Mouse (Mus musculus) intestine, postnatal 0 days (tissue): Measurements from ENCODE around the gene Moap1. TPM values are rescaled to one million over a fixed set of nuclear protein-coding genes. Genes with fewer than 3 reads are reported as not detected.

Source experiments
- ATAC-seq: fragments of 200-750 bp; cut with Nextera tagmentation; 2 replicates; pipeline ENCODE4 v1.8.0; 2017; ENCODE audit warnings: mild to moderate bottlenecking, moderate TSS enrichment, moderate library complexity
- H3K27ac ChIP-seq: fragments of 300-500 bp; sonication (generic); 2 replicates; pipeline ENCODE4 v1.5.1; 2014; ENCODE audit warnings: mild to moderate bottlenecking, low read depth, low read length, moderate library complexity
- H3K27me3 ChIP-seq: fragments of 300-500 bp; sonication (generic); replicated peaks from 2 replicates; pipeline ENCODE4 v1.6.1; 2014; ENCODE audit warnings: low read length, mixed read lengths; ENCODE audit not compliant: control insufficient read depth, insufficient read depth
- H3K36me3 ChIP-seq: fragments of 300-500 bp; sonication (generic); 2 replicates; pipeline ENCODE4 v1.6.1; 2014; ENCODE audit warnings: mild to moderate bottlenecking, moderate library complexity; ENCODE audit not compliant: control insufficient read depth, insufficient read depth
- H3K4me1 ChIP-seq: fragments of 300-500 bp; sonication (generic); replicated peaks from 2 replicates; pipeline ENCODE4 v1.6.1; 2014; ENCODE audit warnings: antibody characterized with exemption, low read length, mixed read lengths; ENCODE audit not compliant: control insufficient read depth, insufficient read depth
- H3K4me2 ChIP-seq: fragments of 300-500 bp; sonication (generic); replicated peaks from 2 replicates; pipeline ENCODE4 v1.6.1; 2014; ENCODE audit warnings: low read depth, mild to moderate bottlenecking, moderate library complexity
- H3K4me3 ChIP-seq: fragments of 300-500 bp; sonication (generic); 2 replicates; pipeline ENCODE4 v1.5.1; 2014; ENCODE audit warnings: low read depth, low read length
- H3K9ac ChIP-seq: fragments of 300-500 bp; sonication (generic); 2 replicates; pipeline ENCODE4 v1.6.1; 2014; ENCODE audit warnings: mild to moderate bottlenecking, low read depth, low read length
- H3K9me3 ChIP-seq: fragments of 300-500 bp; sonication (generic); 2 replicates; pipeline ENCODE4 v1.6.1; 2016; ENCODE audit warnings: mixed run types; ENCODE audit not compliant: control insufficient read depth
- CTCF ChIP-seq: sonication (generic); IDR thresholded peaks from 2 replicates; pipeline ENCODE4 v1.5.1; 2016; ENCODE audit warnings: low read depth, mild to moderate bottlenecking, control low read depth, antibody characterized with exemption, moderate library complexity
- WGBS: fragments of 180-500 bp; shearing (Covaris S2); extraction: QIAGEN DNeasy Blood & Tissue Kit; methylation state at CpG from one replicate; pipeline ENCODE4 v1.1.7; 2014; 5-methylcytosine and 5-hydroxymethylcytosine counted together
- polyA plus RNA-seq: library from polyadenylated mRNA; unstranded; fragments of >200 nt; fragmentation: Nextera tagmentation; extraction: Ambion mirVana; gene quantifications from 2 replicates; pipeline ENCODE4 v1.2.1, GENCODE M21; 2015

The Moap1 gene
- polyA plus RNA-seq, 1 experiment from 2014 or later = 12.2 TPM

DNA sequence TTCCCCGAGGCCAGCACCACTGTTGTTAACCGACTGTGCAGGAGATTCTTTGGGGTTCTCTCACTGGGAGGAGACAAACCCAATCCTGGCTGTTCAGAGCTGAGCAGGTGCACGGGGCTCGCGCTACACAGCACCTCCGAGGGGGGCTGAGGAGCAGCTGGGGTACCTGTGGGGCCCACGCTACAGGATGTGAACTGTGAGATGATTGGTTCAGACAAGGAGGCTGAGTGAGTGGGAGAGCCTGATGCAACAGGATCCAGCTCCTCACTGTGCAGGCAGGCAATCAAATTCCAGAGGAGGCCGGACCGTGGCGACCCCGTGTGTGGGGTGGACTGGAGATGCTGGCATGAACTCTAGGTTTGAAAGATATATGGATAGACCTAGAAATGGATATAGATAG is 21.0 kb downstream of the Moap1 start:
- H3K4me1 ChIP-seq = no peaks in the 10 kb centered on the region
- no peaks in the 10 kb centered on the region for H3K36me3 ChIP-seq
- no peak overlapping the region for H3K4me2 ChIP-seq
- H3K27ac ChIP-seq = no peak overlapping the region
- H3K9me3 ChIP-seq = no peaks in the 10 kb centered on the region
- ATAC-seq = no peak
- no peak for TF ChIP-seq CTCF
- no peak overlapping the region for H3K4me3 ChIP-seq
- H3K9ac ChIP-seq = no peak overlapping the region
- 67% methylated on average over 11 of the region's 11 CpGs for WGBS
- H3K27me3 ChIP-seq = no peaks in the 10 kb centered on the region

DNA sequence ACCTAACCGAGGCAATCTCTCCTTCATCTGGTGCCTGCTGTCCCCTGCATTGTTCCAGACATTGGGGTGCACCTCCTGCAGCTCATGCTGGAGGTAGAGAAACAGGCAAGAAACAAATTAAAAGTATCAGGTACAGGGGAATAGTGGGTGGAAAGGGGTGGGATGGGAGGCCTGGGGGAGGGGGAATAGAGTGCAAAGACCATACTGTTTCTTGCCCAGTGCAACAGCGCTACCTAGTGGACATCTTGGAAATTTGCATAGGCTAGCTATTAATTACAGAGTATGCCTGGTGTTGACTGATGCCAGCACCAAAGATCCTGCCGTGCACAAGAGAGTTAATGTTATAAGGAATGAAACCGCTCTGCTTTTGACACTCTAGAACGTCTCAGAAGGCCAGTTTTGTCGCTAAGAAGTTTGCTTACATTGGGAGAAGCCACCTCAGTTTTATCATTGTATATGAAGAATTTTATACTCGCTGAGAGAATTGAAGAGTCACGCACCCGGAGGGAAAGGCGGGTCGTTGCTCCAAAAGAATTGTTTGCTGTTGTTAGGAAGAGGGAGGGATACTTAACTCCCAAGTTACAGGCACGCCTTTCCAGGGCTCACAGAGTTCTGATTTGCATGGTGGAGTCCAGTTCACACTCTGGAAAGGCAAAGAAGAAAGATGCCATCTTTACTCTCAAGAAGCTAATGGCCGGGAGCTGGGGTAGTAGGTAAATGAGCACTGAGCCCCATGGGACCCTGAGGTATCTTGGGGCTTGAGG is 23.7 kb downstream of the Moap1 start:
- peak; percentile 91 for TF ChIP-seq CTCF
- 22% methylated on average over 13 of the region's 13 CpGs for WGBS

DNA sequence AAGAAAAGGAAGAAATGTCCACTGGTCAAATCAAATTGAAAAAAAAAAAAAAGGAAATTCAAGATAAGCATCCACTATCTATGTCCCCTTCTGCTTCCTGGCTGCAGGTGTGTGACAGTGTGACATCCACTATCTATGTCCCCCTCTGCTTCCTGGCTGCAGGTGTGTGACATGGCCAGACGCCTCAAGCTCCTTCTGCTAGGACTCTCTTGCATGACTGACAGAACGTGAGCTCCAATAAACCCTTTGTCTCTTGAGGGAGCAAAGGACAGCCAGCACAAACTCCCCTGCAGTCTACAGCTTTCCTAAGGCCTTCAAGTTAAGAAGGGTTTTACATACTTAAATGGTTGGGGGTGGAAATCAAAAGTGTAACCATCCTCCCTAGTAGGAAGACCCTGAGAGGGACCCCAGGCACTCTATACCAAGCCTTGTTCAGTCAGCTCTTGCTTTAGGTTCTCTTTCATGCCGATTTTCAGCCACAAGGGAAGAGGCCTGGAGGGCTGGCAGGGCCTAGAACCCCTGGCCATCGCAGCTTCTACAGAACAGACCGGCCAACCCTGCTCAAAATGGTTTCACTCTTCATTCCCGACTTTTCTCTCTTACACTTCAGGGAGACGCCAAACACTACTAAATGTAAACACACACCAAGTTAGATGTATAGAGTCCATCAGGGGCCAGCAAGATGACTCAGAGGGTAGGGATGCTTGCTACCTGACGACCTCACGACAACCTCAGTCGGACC is 28.6 kb downstream of the Moap1 start:
- Histone ChIP-seq H3K9ac (no peak overlapping the region), H3K4me1 (no peaks in the 10 kb centered on the region), H3K4me3 (no peak overlapping the region), H3K36me3 (no peaks in the 10 kb centered on the region), H3K27me3 (no peaks in the 10 kb centered on the region), H3K27ac (no peak overlapping the region), H3K9me3 (no peaks in the 10 kb centered on the region), H3K4me2 (no peak overlapping the region)
- TF ChIP-seq CTCF = no peak
- WGBS = 78% methylated on average over 10 of the region's 10 CpGs
- ATAC-seq = no peak

More for the DNA sequence above, 23.7 kb downstream of the Moap1 start:
- no peak overlapping the region for H3K27ac ChIP-seq
- H3K4me2 ChIP-seq = peak overlapping the region; percentile 28
- H3K27me3 ChIP-seq = no peaks in the 10 kb centered on the region
- no peaks in the 10 kb centered on the region for H3K9me3 ChIP-seq
- no peaks in the 10 kb centered on the region for H3K4me1 ChIP-seq
- no peak overlapping the region for H3K4me3 ChIP-seq
- ATAC-seq = 0 out of 2 replicates have a peak, but pooled peaks have one; percentile 40
- H3K9ac ChIP-seq = no peak overlapping the region
- H3K36me3 ChIP-seq = no peaks in the 10 kb centered on the region

DNA sequence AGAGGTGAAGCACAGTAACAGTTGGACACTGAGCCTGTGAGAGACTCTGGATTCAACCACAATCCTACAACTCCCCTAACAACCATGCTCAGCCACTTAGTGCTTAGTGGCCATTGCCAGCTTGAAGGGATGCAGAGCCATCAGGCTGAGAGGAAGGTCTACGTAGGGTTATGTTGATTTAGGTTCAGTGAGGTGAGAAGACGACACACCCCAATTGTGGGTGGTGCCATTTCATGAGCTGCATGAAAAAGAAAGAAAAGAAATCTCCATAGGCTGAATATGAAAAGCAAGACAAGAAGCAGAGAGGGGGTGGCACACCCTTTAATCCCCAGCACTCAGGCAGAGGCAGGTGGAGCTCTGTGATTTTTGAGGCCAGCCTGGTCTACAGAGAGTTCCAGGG is 29.3 kb downstream of the Moap1 start:
- WGBS = 49% methylated on average over 2 of the region's 2 CpGs
- ATAC-seq = no peak
- no peak for TF ChIP-seq CTCF
- Histone ChIP-seq H3K4me1 (no peaks in the 10 kb centered on the region), H3K27me3 (no peaks in the 10 kb centered on the region), H3K36me3 (no peaks in the 10 kb centered on the region), H3K4me3 (no peak overlapping the region), H3K27ac (no peak overlapping the region), H3K4me2 (no peak overlapping the region), H3K9ac (no peak overlapping the region), H3K9me3 (no peaks in the 10 kb centered on the region)

DNA sequence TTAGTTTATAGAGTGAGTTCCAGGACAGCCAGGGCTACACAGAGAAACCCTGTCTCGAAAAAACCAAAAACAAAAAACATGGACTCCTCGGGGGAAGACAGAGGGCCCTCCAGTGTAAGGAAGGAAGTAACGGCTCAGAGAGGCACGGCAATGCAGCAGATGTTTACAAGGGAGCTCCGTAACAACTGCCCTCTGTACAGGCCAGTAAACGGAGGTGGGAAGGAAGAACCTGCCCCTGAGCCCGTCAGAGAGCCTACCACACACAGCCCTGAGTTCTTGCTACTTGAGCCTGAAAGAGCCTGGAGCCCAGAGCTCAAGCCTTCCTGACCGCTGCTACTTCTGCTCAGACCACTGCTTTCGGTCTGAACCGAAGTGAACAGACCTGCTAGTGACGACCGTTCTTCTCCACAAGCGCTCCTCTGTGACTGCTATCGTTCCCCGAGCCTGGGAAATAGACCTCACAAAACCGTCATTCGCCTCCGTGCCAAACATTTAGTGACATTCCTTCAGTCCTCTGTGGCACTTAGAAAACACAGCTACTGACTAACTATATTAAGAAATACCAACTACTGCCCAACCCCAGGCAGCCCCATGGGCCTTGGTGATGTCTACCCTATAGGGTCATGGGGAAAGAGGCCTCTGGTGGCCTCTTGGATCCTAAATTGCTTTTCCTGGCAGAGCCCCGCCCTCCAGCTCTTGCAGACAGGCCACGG is 30.2 kb downstream of the Moap1 start:
- Histone ChIP-seq H3K9ac (no peak overlapping the region), H3K4me3 (no peak overlapping the region), H3K36me3 (no peaks in the 10 kb centered on the region), H3K4me1 (no peaks in the 10 kb centered on the region), H3K27ac (no peak overlapping the region), H3K4me2 (no peak overlapping the region), H3K9me3 (no peaks in the 10 kb centered on the region), H3K27me3 (no peaks in the 10 kb centered on the region)
- WGBS = 66% methylated on average over 20 of the region's 20 CpGs
- no peak for TF ChIP-seq CTCF
- no peak for ATAC-seq

DNA sequence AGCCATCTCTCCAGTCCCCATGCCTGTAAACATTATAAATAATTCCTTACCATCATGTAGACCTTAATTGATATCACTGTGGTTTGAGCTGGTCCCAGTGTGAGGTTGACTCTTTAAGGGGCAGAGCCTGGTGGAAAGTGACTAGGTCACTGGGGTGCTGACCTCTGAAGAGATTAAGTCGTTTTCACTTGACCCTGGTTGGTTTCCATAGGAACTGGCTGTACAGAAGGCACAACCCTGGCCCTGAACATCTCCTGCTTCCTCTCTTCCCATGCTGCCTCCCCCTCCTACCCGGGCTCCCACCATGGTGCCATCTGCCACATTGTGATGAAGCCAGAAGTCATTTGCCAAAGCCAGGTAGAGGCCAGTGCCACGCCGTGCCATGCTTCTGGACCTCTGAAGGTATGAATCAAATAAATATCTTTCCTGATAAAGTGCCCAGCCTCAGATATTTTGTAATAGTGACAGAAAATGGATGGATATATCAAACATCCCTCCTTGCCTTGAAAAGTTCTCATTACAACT is 32.5 kb downstream of the Moap1 start:
- 63% methylated on average over 4 of the region's 4 CpGs for WGBS
- H3K9ac ChIP-seq = no peak overlapping the region
- no peak for ATAC-seq
- H3K4me3 ChIP-seq = no peak overlapping the region
- no peak overlapping the region for H3K4me2 ChIP-seq
- no peak for TF ChIP-seq CTCF
- H3K4me1 ChIP-seq = peaks cover 7% of the 10 kb centered on the region
- no peaks in the 10 kb centered on the region for H3K27me3 ChIP-seq
- no peak overlapping the region for H3K27ac ChIP-seq
- no peaks in the 10 kb centered on the region for H3K9me3 ChIP-seq
- H3K36me3 ChIP-seq = no peaks in the 10 kb centered on the region
